Mouse (Mus musculus) hindbrain, embryonic 14.5 days (tissue): Measurements from ENCODE around the gene Bcl2l14. TPM values are rescaled to one million over a fixed set of nuclear protein-coding genes. Genes with fewer than 3 reads are reported as not detected.

Source experiments
- ATAC-seq: fragments of 200-750 bp; cut with Nextera tagmentation; 2 replicates; pipeline ENCODE4 v1.8.0; 2017; ENCODE audit warnings: moderate number of reproducible peaks, mild to moderate bottlenecking, moderate TSS enrichment, moderate library complexity; ENCODE audit not compliant: low FRiP score
- DNase-seq: peaks from one replicate; pipeline ENCODE4 v3.0.0-alpha.2; 2015; ENCODE audit warnings: low spot score
- H3K27ac ChIP-seq: fragments of 300-500 bp; sonication (generic); 2 replicates; pipeline ENCODE4 v1.5.1; 2014; ENCODE audit warnings: mild to moderate bottlenecking, moderate library complexity
- H3K27me3 ChIP-seq: fragments of 300-500 bp; sonication (generic); 2 replicates; pipeline ENCODE4 v1.6.1; 2014; ENCODE audit warnings: mild to moderate bottlenecking, low read length, mixed read lengths; ENCODE audit not compliant: control insufficient read depth, insufficient read depth
- H3K36me3 ChIP-seq: fragments of 300-500 bp; sonication (generic); replicated peaks from 2 replicates; pipeline ENCODE4 v1.6.1; 2014; ENCODE audit not compliant: control insufficient read depth, insufficient read depth
- H3K4me1 ChIP-seq: fragments of 300-500 bp; sonication (generic); replicated peaks from 2 replicates; pipeline ENCODE4 v1.6.1; 2014; ENCODE audit warnings: antibody characterized with exemption, low read length, mixed read lengths; ENCODE audit not compliant: control insufficient read depth, insufficient read depth
- H3K4me2 ChIP-seq: fragments of 300-500 bp; sonication (generic); replicated peaks from 2 replicates; pipeline ENCODE4 v1.6.1; 2014; ENCODE audit warnings: mild to moderate bottlenecking, moderate library complexity
- H3K4me3 ChIP-seq: fragments of 300-500 bp; sonication (generic); replicated peaks from 2 replicates; pipeline ENCODE4 v1.5.1; 2014; ENCODE audit warnings: mild to moderate bottlenecking, low read length
- H3K9ac ChIP-seq: fragments of 300-500 bp; sonication (generic); 2 replicates; pipeline ENCODE4 v1.6.1; 2014
- H3K9me3 ChIP-seq: fragments of 300-500 bp; sonication (generic); 2 replicates; pipeline ENCODE4 v1.6.1; 2016; ENCODE audit warnings: low read length; ENCODE audit not compliant: control insufficient read depth
- WGBS: fragments of 180-500 bp; shearing (Covaris S2); extraction: QIAGEN DNeasy Blood & Tissue Kit; methylation state at CpG from one replicate; pipeline ENCODE4 v1.1.7; 2014; 5-methylcytosine and 5-hydroxymethylcytosine counted together
- polyA plus RNA-seq: library from polyadenylated mRNA; unstranded; fragments of >200 nt; fragmentation: Nextera tagmentation; extraction: Ambion mirVana; gene quantifications from 2 replicates; pipeline ENCODE4 v1.2.1, GENCODE M21; 2014

Gene Bcl2l14
- polyA plus RNA-seq, 1 experiment from 2014 or later = 0.37 TPM

- no peak for ATAC-seq
- no peaks in the 10 kb centered on the region for H3K36me3 ChIP-seq
- no peak overlapping the region for H3K9ac ChIP-seq
- WGBS = 83% methylated on average over 9 of the region's 9 CpGs
- H3K9me3 ChIP-seq = no peaks in the 10 kb centered on the region
- H3K4me3 ChIP-seq = no peak overlapping the region
- no peak for DNase-seq
- no peak overlapping the region for H3K4me2 ChIP-seq
- H3K27me3 ChIP-seq = no peaks in the 10 kb centered on the region
- 0 out of 2 replicates have a peak, but pooled peaks cover 13% of the 10 kb centered on the region for H3K4me1 ChIP-seq
- H3K27ac ChIP-seq = no peak overlapping the region
Observed at GRCm38 (mm10) chr6:134434866-134435390, 38.8 kb downstream of the Bcl2l14 start.

- Histone ChIP-seq H3K4me1 (0 out of 2 replicates have a peak, but pooled peaks cover 15% of the 10 kb centered on the region), H3K27me3 (no peaks in the 10 kb centered on the region), H3K4me3 (no peak overlapping the region), H3K9ac (no peak overlapping the region), H3K27ac (no peak overlapping the region), H3K4me2 (no peak overlapping the region), H3K9me3 (no peaks in the 10 kb centered on the region), H3K36me3 (no peaks in the 10 kb centered on the region)
- no peak for ATAC-seq
- DNase-seq = no peak
- WGBS = 81% methylated on average over 5 of the region's 5 CpGs
Observed at GRCm38 (mm10) chr6:134436955-134437354, 40.8 kb downstream of the Bcl2l14 start.

- H3K36me3 ChIP-seq = no peaks in the 10 kb centered on the region
- DNase-seq (peak; percentile 67), ATAC-seq (peak; percentile 89)
- H3K4me1 ChIP-seq = 0 out of 2 replicates have a peak, but pooled peaks cover 15% of the 10 kb centered on the region
- H3K9me3 ChIP-seq = no peaks in the 10 kb centered on the region
- no peaks in the 10 kb centered on the region for H3K27me3 ChIP-seq
- H3K27ac ChIP-seq = peak overlapping the region; percentile 77
- 9% methylated on average over 23 of the region's 23 CpGs for WGBS
- peak overlapping the region; percentile 55 for H3K9ac ChIP-seq
- H3K4me2 ChIP-seq = peak overlapping the region; percentile 62
- H3K4me3 ChIP-seq = peak overlapping the region; percentile 26
Observed at GRCm38 (mm10) chr6:134439401-134440021, 43.4 kb downstream of the Bcl2l14 start.

GRCm38 (mm10) chr6:134440023-134440422, 43.9 kb downstream of the Bcl2l14 start:
- Histone ChIP-seq H3K4me3 (peak overlapping the region; percentile 26; the same call in 1 of the 2 replicates), H3K9ac (peak overlapping the region; percentile 55), H3K4me1 (0 out of 2 replicates have a peak, but pooled peaks cover 15% of the 10 kb centered on the region), H3K4me2 (peak overlapping the region; percentile 62), H3K36me3 (peaks cover 4% of the 10 kb centered on the region), H3K27ac (peak overlapping the region; percentile 77), H3K9me3 (no peaks in the 10 kb centered on the region), H3K27me3 (no peaks in the 10 kb centered on the region)
- ATAC-seq = no peak
- DNase-seq = no peak
- 19% methylated on average over 10 of the region's 10 CpGs for WGBS

- DNase-seq (no peak), ATAC-seq (no peak)
- H3K9me3 ChIP-seq = no peaks in the 10 kb centered on the region
- no peak overlapping the region for H3K4me3 ChIP-seq
- H3K4me1 ChIP-seq = 0 out of 2 replicates have a peak, but pooled peaks cover 15% of the 10 kb centered on the region
- no peak overlapping the region for H3K9ac ChIP-seq
- H3K27me3 ChIP-seq = no peaks in the 10 kb centered on the region
- H3K27ac ChIP-seq = no peak overlapping the region
- H3K36me3 ChIP-seq = peaks cover 9% of the 10 kb centered on the region
- H3K4me2 ChIP-seq = no peak overlapping the region
- 96% methylated on average over 3 of the region's 3 CpGs for WGBS
Observed at GRCm38 (mm10) chr6:134441716-134442115, 45.6 kb downstream of the Bcl2l14 start.

GRCm38 (mm10) chr6:134442219-134442618, 46.1 kb downstream of the Bcl2l14 start:
- Histone ChIP-seq H3K36me3 (peaks cover 9% of the 10 kb centered on the region), H3K4me3 (no peak overlapping the region), H3K9ac (no peak overlapping the region), H3K27ac (no peak overlapping the region), H3K4me1 (0 out of 2 replicates have a peak, but pooled peaks cover 15% of the 10 kb centered on the region), H3K4me2 (no peak overlapping the region), H3K27me3 (no peaks in the 10 kb centered on the region), H3K9me3 (no peaks in the 10 kb centered on the region)
- DNase-seq = no peak
- WGBS = 92% methylated on average over 5 of the region's 5 CpGs
- ATAC-seq = no peak

GRCm38 (mm10) chr6:134443198-134443904, 47.2 kb downstream of the Bcl2l14 start:
- DNase-seq (no peak), ATAC-seq (no peak)
- Histone ChIP-seq H3K9ac (no peak overlapping the region), H3K9me3 (no peaks in the 10 kb centered on the region), H3K4me1 (0 out of 2 replicates have a peak, but pooled peaks cover 15% of the 10 kb centered on the region), H3K4me3 (no peak overlapping the region), H3K36me3 (peaks cover 10% of the 10 kb centered on the region), H3K4me2 (no peak overlapping the region), H3K27me3 (no peaks in the 10 kb centered on the region), H3K27ac (no peak overlapping the region)
- WGBS = 82% methylated on average over 9 of the region's 9 CpGs

- WGBS = 81% methylated on average over 5 of the region's 5 CpGs
- no peaks in the 10 kb centered on the region for H3K9me3 ChIP-seq
- no peak overlapping the region for H3K9ac ChIP-seq
- H3K4me3 ChIP-seq = no peak overlapping the region
- peaks cover 15% of the 10 kb centered on the region for H3K36me3 ChIP-seq
- 0 out of 2 replicates have a peak, but pooled peaks cover 13% of the 10 kb centered on the region for H3K4me1 ChIP-seq
- no peak for ATAC-seq
- no peak overlapping the region for H3K4me2 ChIP-seq
- no peaks in the 10 kb centered on the region for H3K27me3 ChIP-seq
- no peak for DNase-seq
- no peak overlapping the region for H3K27ac ChIP-seq
Observed at GRCm38 (mm10) chr6:134443925-134444324, 47.8 kb downstream of the Bcl2l14 start.

- WGBS = 91% methylated on average over 12 of the region's 12 CpGs
Observed at GRCm38 (mm10) chr6:134448451-134448850, 52.3 kb downstream of the Bcl2l14 start.

More at GRCm38 (mm10) chr6:134448451-134448850, 52.3 kb downstream of the Bcl2l14 start:
- Histone ChIP-seq H3K4me2 (no peak overlapping the region), H3K4me3 (no peak overlapping the region), H3K9me3 (no peaks in the 10 kb centered on the region), H3K4me1 (no peaks in the 10 kb centered on the region), H3K9ac (no peak overlapping the region), H3K27ac (no peak overlapping the region), H3K36me3 (peaks cover 57% of the 10 kb centered on the region), H3K27me3 (no peaks in the 10 kb centered on the region)
- ATAC-seq (no peak), DNase-seq (no peak)
